Mouse (Mus musculus) E14TG2a.4 (cell line): ENCODE results near the gene Emc9.

Source experiments
- CTCF ChIP-seq: conservative IDR thresholded peaks from 2 replicates; pipeline ENCODE4 v1.5.1; 2014; ENCODE audit warnings: low read length
- NANOG ChIP-seq: IDR thresholded peaks from 2 replicates; pipeline ENCODE4 v1.6.1; 2014; ENCODE audit warnings: borderline replicate concordance, low read length, mixed read lengths

DNA sequence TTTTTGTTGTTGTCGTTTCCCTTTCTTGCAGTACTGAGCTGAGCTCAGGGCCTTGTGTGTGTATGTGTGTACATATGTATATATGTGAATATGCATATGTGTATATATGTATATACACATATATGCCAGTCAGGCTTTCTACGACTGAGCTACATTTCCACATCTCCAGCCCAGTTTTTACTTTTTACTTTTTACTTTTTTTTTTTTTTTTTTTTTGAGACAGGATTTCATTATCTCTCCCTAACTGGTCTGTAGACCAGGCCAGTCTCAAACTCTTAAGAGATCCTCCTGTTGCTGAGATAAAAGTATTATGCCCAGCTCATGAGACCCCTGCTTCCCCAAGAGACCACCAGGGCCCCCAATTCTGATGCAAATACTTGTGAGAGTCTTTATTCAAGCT lies 31.7 kb upstream of the Emc9 start:
- TF ChIP-seq CTCF (no peak), NANOG (no peak)
